In the genomic region with DNA sequence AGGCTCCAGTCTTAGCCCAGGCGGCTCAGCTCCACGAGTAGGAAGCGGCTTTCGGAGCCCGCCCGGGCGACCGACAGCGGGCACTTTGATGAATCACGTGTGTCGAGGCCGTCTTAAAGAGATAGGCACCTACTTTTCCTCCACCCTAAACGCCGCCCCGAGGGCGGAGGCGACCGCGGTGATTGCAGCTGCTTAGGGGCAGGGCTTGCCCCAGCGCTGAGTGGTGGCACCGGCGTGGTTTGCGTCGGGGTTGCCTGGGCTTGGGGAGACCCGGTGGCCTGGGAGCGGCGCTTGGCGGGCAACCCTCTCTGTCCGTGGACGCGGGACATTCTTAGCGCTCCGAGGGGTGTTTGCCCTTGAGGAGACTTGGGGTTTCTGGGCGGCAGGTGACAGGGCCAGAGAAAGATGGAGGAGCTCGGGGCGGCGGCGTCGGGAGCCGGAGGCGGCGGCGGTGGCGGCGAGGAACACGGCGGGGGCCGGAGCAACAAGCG, we compare ENCODE assay signal across 8 mouse cellular contexts. TPM values are rescaled to one million over a fixed set of nuclear protein-coding genes. Genes with fewer than 3 reads are reported as not detected.
DNase-seq lines count a peak whose midpoint lies in the region; ATAC-seq lines count a peak whose summit lies in the region.

TSS of gene Diaph2 (plus strand) at position 172 of the 491 bp plus-strand sequence.

- peak within 1 kb of the TSS; percentile 52 for H3K4me3 ChIP-seq in hindbrain, embryonic 12.5 days

- peak; percentile 87 for DNase-seq in NIH3T3 (ENCODE audit: low read depth)
- DNase-seq in cerebellum, postnatal 10 days, result peak; percentile 67 to 77
- peak; percentile 61 to 63 for DNase-seq in frontal cortex, postnatal 10 days (ENCODE audit: low spot score in 2 of 2)
- peak; percentile 63 to 71 for DNase-seq in layer of hippocampus, postnatal 10 days (ENCODE audit: low spot score in 2 of 2)
- peak; percentile 88 for DNase-seq in lung, postnatal 10 days
- DNase-seq in ovary, postnatal 14 days (ENCODE audit: low spot score), result peak; percentile 50
- DNase-seq in thymus, postnatal 10 days (ENCODE audit: low spot score in 2 of 2), result peak; percentile 71 to 75

- no peaks in the 10 kb centered on the region for H3K9me3 ChIP-seq in hindbrain, embryonic 12.5 days (replicated peaks)

- 13% methylated on average over 47 of the region's 49 CpGs for WGBS in hindbrain, embryonic 12.5 days

- ATAC-seq in hindbrain, embryonic 12.5 days (ENCODE audit: low FRiP score), result peak; percentile 97

- no peaks in the 10 kb centered on the region for H3K27me3 ChIP-seq in hindbrain, embryonic 12.5 days

- H3K36me3 ChIP-seq in hindbrain, embryonic 12.5 days, result no peaks in the 10 kb centered on the region

- H3K4me2 ChIP-seq in hindbrain, embryonic 12.5 days (replicated peaks), result peak within 1 kb of the TSS; percentile 52

- peak within 1 kb of the TSS; percentile 55 for H3K9ac ChIP-seq in hindbrain, embryonic 12.5 days

- no peak within 1 kb of the TSS for H3K27ac ChIP-seq in hindbrain, embryonic 12.5 days

- H3K4me1 ChIP-seq in hindbrain, embryonic 12.5 days, result no peaks in the 10 kb centered on the region

RNA-seq across cellular contexts. Expression of gene Diaph2, which starts in this region (rescaled TPM):
- 6.6 and 9.6 TPM in 2 replicates for polyA plus RNA-seq in hindbrain, embryonic 12.5 days (2016; fragmentation: Nextera tagmentation; extraction: Ambion mirVana)
- 10 to 100 TPM; 14.1 to 17.4 TPM for total RNA-seq in layer of hippocampus, postnatal 10 days (2021)
